Mouse (Mus musculus): Measurements from ENCODE around the gene Cdk9. TPM values are rescaled to one million over a fixed set of nuclear protein-coding genes. Genes with fewer than 3 reads are reported as not detected.
A peak's percentile ranks its signal among the peaks of the same experiment; 100 is the strongest.

The Cdk9 gene
- polyA plus RNA-seq, 1 experiment from 2014 or later, result 132 TPM

DNA sequence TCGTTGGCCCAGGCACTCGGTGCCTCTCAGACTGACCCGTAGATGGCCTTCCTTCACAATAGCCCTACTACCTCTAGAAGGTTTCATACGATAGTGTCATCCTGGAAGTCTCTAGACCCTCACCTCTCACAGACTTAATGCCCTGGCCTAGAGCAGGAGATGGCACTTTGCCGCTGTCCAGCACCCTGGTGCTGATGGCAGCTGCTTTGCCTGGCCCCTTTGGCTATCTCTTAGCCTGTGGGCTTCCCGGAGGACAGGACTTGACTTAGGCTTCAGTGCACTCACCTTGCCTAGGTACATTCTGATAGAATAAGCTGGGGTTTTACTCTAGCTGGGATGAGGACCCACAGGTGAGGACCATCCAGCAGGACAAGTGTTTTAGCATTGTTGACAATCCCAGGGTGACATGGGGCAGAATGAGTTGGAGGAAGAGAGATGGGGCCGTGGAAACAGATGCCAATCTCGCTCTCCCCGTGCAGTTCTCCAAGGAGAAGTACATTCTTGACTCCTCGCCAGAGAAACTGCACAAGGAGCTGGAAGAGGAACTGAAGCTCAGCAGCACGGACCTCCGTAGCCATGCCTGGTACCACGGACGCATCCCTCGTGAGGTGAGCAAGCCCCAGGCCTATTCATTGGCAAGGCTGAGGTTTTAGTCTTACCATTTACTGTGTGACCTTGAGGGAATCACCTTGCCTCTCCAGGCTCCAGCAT, 31.6 kb upstream of the Cdk9 start:
- DNase-seq (ENCODE audit: low spot score), result no peak
- Histone ChIP-seq H3K9me3 (replicated peaks) (no peaks in the 10 kb centered on the region), H3K27ac (replicated peaks) (no peak overlapping the region), H3K36me3 (peaks cover 49% of the 10 kb centered on the region), H3K27me3 (ENCODE audit: low read depth, poor library complexity, severe bottlenecking) (peaks cover 46% of the 10 kb centered on the region), H3K4me3 (no peak overlapping the region), H3K4me1 (peaks cover 29% of the 10 kb centered on the region)
- WGBS, result 83% methylated on average over 15 of the region's 15 CpGs

DNA sequence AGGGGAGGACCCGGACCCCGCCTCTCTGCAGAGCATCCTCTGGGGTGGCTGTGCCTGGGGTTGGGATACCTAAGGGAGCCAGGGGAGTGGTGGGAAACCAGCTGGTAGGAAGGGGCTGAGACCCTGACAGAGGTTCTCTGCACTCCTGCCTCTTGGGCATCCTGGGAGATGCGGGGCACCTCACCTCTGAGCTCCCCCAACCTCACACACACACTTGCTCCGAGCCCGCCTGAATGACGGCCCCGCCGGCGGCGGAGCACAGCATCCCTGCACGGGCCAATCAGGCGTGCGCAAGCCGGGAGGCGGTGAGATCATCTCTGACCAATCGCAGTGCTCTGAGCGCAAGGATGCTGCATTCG, 29.3 kb upstream of the Cdk9 start:
- Histone ChIP-seq H3K4me3 (peak overlapping the region; percentile 85), H3K27me3 (ENCODE audit: low read depth, poor library complexity, severe bottlenecking) (peaks cover 48% of the 10 kb centered on the region), H3K27ac (replicated peaks) (peak overlapping the region; percentile 89), H3K9me3 (replicated peaks) (no peaks in the 10 kb centered on the region), H3K36me3 (peaks cover 30% of the 10 kb centered on the region), H3K4me1 (peaks cover 34% of the 10 kb centered on the region)
- 4% methylated on average over 18 of the region's 18 CpGs for WGBS
- DNase-seq (ENCODE audit: low spot score), result peak; percentile 84

DNA sequence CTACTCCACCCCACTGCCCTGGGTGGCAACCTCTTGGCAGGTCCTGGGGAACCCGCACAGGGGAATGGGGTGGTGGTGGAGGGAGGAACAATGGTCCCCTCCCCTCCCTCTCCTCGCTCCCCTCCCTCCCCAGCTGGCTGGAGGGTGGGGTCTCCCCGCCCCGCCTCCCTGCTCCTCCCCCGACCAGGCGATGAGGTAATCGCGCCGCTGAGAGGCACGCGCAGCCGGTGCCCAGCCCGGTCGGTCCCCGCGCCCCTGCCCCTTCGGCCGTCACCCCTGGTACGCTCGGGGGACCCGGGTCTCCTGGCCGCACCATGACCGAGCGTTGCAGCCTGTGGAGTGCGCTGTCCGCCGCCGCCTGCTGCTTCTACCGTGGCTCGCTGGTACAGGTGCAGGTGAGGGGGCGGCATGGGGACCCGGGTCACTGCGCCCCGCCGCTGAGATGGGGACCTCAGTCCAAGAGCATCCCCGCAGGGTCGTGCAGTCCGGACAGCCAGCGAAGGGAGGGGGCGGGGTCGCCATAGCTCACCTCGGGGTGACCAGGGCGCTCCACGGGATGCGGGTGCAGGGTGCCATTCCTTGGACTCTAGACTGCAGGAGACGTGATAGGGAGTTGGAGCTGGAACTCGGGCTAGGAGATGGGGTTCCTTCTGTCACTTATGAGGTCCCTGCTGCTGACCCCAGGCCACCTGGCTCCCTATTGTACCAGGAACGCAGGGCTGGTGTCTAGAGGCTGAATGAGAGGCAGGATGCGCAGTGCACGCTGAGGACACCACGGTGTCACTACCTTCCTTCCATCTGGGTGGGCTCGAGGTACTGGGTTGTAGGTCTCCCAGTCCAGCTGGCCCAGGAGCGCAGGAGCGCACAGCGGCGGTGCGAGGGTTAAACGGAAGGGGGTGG, 28.6 kb upstream of the Cdk9 start:
- Histone ChIP-seq H3K4me1 (peaks cover 35% of the 10 kb centered on the region), H3K4me3 (peak overlapping the region; percentile 85), H3K27ac (replicated peaks) (peak overlapping the region; percentile 89), H3K9me3 (replicated peaks) (no peaks in the 10 kb centered on the region), H3K36me3 (peaks cover 24% of the 10 kb centered on the region), H3K27me3 (ENCODE audit: low read depth, poor library complexity, severe bottlenecking) (peaks cover 48% of the 10 kb centered on the region)
- peak; percentile 76 for DNase-seq (ENCODE audit: low spot score)
- WGBS, result 1% methylated on average over 57 of the region's 58 CpGs

GRCm38 (mm10) chr2:32740916-32741272, 28.0 kb upstream of the Cdk9 start, which contains the start of gene 6330409D20Rik:
Gene 6330409D20Rik (minus strand): TSS chr2:32741016.
- Histone ChIP-seq H3K27me3 (ENCODE audit: low read depth, poor library complexity, severe bottlenecking) (peaks cover 48% of the 10 kb centered on the region), H3K4me3 (peak within 1 kb of the TSS; percentile 85), H3K36me3 (peaks cover 17% of the 10 kb centered on the region), H3K9me3 (replicated peaks) (no peaks in the 10 kb centered on the region), H3K27ac (replicated peaks) (peak within 1 kb of the TSS; percentile 89), H3K4me1 (peaks cover 38% of the 10 kb centered on the region)
- WGBS, result 8% methylated on average over 11 of the region's 11 CpGs
- DNase-seq (ENCODE audit: low spot score), result no peak

- 0 out of 2 replicates have a peak, but pooled peaks cover 2% of the 10 kb centered on the region for H3K36me3 ChIP-seq
- WGBS, result 79% methylated on average over 4 of the region's 4 CpGs
- H3K4me3 ChIP-seq, result no peak overlapping the region
- peaks cover 48% of the 10 kb centered on the region for H3K4me1 ChIP-seq
- no peaks in the 10 kb centered on the region for H3K9me3 ChIP-seq (replicated peaks)
- no peak overlapping the region for H3K27ac ChIP-seq (replicated peaks)
- peaks cover 47% of the 10 kb centered on the region for H3K27me3 ChIP-seq (ENCODE audit: low read depth, poor library complexity, severe bottlenecking)
- no peak for DNase-seq (ENCODE audit: low spot score)
These were observed 26.4 kb upstream of the Cdk9 start for GRCm38 (mm10) chr2:32739311-32739710.

- Histone ChIP-seq H3K27me3 (ENCODE audit: low read depth, poor library complexity, severe bottlenecking) (peaks cover 29% of the 10 kb centered on the region), H3K36me3 (no peaks in the 10 kb centered on the region), H3K4me3 (no peak overlapping the region), H3K9me3 (replicated peaks) (no peaks in the 10 kb centered on the region), H3K4me1 (peaks cover 39% of the 10 kb centered on the region), H3K27ac (replicated peaks) (no peak overlapping the region)
- WGBS, result 54% methylated on average over 6 of the region's 6 CpGs
- DNase-seq (ENCODE audit: low spot score), result no peak
These were observed 24.1 kb upstream of the Cdk9 start for GRCm38 (mm10) chr2:32737008-32737407.

GRCm38 (mm10) chr2:32736306-32736829, 23.5 kb upstream of the Cdk9 start:
- no peak for DNase-seq (ENCODE audit: low spot score)
- 0 out of 2 replicates have a peak overlapping the region, but pooled peaks have one; percentile 18 for H3K4me3 ChIP-seq
- peaks cover 22% of the 10 kb centered on the region for H3K27me3 ChIP-seq (ENCODE audit: low read depth, poor library complexity, severe bottlenecking)
- H3K9me3 ChIP-seq (replicated peaks), result no peaks in the 10 kb centered on the region
- 62% methylated on average over 3 of the region's 3 CpGs for WGBS
- no peak overlapping the region; the same call in 1 of the 2 replicates for H3K27ac ChIP-seq (replicated peaks)
- peaks cover 37% of the 10 kb centered on the region for H3K4me1 ChIP-seq
- no peaks in the 10 kb centered on the region for H3K36me3 ChIP-seq

DNA sequence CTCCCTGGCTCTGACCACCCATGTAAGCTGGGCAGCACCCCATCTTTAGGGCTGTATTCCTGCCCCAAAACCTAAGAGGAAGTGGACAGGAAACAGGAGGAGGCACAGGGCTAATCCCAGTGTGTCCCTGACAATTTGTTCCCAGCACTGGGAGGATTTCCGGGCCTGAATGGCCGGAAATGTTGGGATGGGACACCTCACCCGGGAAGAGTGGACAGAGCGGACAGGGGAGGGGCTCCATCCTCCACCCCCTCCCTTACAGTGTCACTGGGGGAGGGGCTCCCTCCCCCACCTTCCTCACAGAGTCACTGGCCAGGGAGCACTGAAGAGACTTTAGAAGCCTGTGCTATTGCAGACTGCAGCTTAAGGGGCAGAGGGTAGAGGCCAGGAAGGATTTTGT, 22.1 kb upstream of the Cdk9 start:
- Histone ChIP-seq H3K36me3 (no peaks in the 10 kb centered on the region), H3K4me3 (no peak overlapping the region), H3K27me3 (ENCODE audit: low read depth, poor library complexity, severe bottlenecking) (peaks cover 8% of the 10 kb centered on the region), H3K9me3 (replicated peaks) (no peaks in the 10 kb centered on the region), H3K4me1 (peaks cover 35% of the 10 kb centered on the region), H3K27ac (replicated peaks) (peak overlapping the region; percentile 24; the same call in 1 of the 2 replicates)
- WGBS, result 51% methylated on average over 4 of the region's 4 CpGs
- DNase-seq (ENCODE audit: low spot score), result no peak

DNA sequence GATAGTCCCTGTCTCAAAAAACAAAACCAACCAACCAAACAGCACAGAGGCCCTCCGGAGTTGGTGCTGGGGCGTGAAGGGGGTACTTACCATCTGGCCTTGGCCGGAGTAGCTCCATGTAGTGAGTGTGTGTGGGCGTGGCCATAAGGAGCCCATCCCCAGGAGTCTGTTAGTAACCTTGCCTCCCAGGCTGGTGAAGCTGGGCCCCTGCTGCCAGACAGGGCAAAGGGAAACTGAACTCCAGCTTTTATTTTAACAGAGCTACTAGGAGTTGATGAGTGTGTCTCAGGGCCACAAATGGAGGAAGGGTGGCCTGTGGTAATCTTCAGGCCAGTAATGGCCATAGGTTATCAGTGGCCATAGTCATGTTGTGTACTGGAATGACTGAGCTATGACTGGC, 21.6 kb upstream of the Cdk9 start:
- H3K27me3 ChIP-seq (ENCODE audit: low read depth, poor library complexity, severe bottlenecking), result peaks cover 3% of the 10 kb centered on the region
- no peaks in the 10 kb centered on the region for H3K36me3 ChIP-seq
- H3K4me3 ChIP-seq, result no peak overlapping the region
- H3K4me1 ChIP-seq, result peaks cover 35% of the 10 kb centered on the region
- H3K9me3 ChIP-seq (replicated peaks), result no peaks in the 10 kb centered on the region
- no peak for DNase-seq (ENCODE audit: low spot score)
- peak overlapping the region; percentile 24; the same call in 1 of the 2 replicates for H3K27ac ChIP-seq (replicated peaks)
- 49% methylated on average over 4 of the region's 4 CpGs for WGBS

GRCm38 (mm10) chr2:32732695-32733094, 19.8 kb upstream of the Cdk9 start:
- no peak overlapping the region for H3K27ac ChIP-seq (replicated peaks)
- H3K36me3 ChIP-seq, result no peaks in the 10 kb centered on the region
- peaks cover 7% of the 10 kb centered on the region for H3K27me3 ChIP-seq (ENCODE audit: low read depth, poor library complexity, severe bottlenecking)
- WGBS, result 78% methylated on average over 6 of the region's 6 CpGs
- H3K9me3 ChIP-seq (replicated peaks), result no peaks in the 10 kb centered on the region
- DNase-seq (ENCODE audit: low spot score), result no peak
- H3K4me3 ChIP-seq, result no peak overlapping the region
- peaks cover 44% of the 10 kb centered on the region for H3K4me1 ChIP-seq

DNA sequence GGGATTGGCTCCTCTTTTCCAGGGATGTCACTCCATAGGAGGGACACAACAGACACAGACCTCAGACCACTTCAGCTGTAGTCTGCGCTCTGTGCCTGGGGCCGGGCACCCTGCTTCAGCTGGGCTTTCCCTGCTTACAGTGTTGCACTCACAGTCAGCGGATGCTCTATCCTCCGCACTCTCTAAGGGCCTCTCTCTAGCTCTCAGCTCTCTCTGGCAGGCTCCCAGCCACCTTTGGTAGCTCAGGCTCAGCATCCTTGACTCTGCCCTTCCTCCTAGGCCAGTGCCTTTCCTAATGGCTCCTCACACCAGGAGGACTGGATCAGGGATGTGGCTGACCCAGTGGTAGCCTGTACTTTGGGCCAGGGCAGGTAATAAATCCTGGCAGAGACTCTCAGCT, 19.0 kb upstream of the Cdk9 start:
- H3K4me1 ChIP-seq, result peaks cover 47% of the 10 kb centered on the region
- H3K9me3 ChIP-seq (replicated peaks), result no peaks in the 10 kb centered on the region
- peaks cover 7% of the 10 kb centered on the region for H3K27me3 ChIP-seq (ENCODE audit: low read depth, poor library complexity, severe bottlenecking)
- no peak overlapping the region for H3K4me3 ChIP-seq
- no peaks in the 10 kb centered on the region for H3K36me3 ChIP-seq
- WGBS, result 79% methylated on average over 4 of the region's 4 CpGs
- H3K27ac ChIP-seq (replicated peaks), result peak overlapping the region; percentile 19; the same call in 1 of the 2 replicates
- no peak for DNase-seq (ENCODE audit: low spot score)

GRCm38 (mm10) chr2:32730854-32731253, 18.0 kb upstream of the Cdk9 start:
- WGBS, result 57% methylated on average over 11 of the region's 11 CpGs
- no peak overlapping the region for H3K4me3 ChIP-seq
- no peaks in the 10 kb centered on the region for H3K9me3 ChIP-seq (replicated peaks)
- H3K36me3 ChIP-seq, result no peaks in the 10 kb centered on the region
- H3K4me1 ChIP-seq, result peaks cover 43% of the 10 kb centered on the region
- DNase-seq (ENCODE audit: low spot score), result peak; percentile 48
- H3K27me3 ChIP-seq (ENCODE audit: low read depth, poor library complexity, severe bottlenecking), result peaks cover 7% of the 10 kb centered on the region
- H3K27ac ChIP-seq (replicated peaks), result peak overlapping the region; percentile 38

Measured in midbrain, embryonic 10.5 days (tissue).